Mouse (Mus musculus): ENCODE measurements at regions not wholly inside any gene's neighbourhood (a gene's known extent, or its start where the extent isn't known, plus 50 kb on each side); places are given as distances from the start of the nearest gene placed in this dataset.

GRCm38 (mm10) chr4:12662683-12663082 is 490.9 kb upstream of the Fam92a start:
- H3K27ac ChIP-seq (ENCODE audit: insufficient read depth, low read depth), result no peak overlapping the region
- H3K9ac ChIP-seq (ENCODE audit: insufficient read depth, low read depth), result no peak overlapping the region
- in situ Hi-C loops (cut with MboI; ENCODE audit: low pct_ligation_motif_present, low pct_unique_long_range_greater_than_20kb, low sequenced_read_pairs), result no loop called here
- no peaks in the 10 kb centered on the region for H3K9me3 ChIP-seq (replicated peaks; ENCODE audit: low read length)
- dilution Hi-C loops (cut with MboI; ENCODE audit: extremely low pct_ligation_motif_present, extremely low pct_unique_long_range_greater_than_20kb, low sequenced_read_pairs), result no loop called here
- H3K36me3 ChIP-seq (replicated peaks in 1 of 2; ENCODE audit: control insufficient read depth in 1 of 2, insufficient read depth in 1 of 2, low read length in 1 of 2), result no peaks in the 10 kb centered on the region
- no peaks in the 10 kb centered on the region for H3K79me2 ChIP-seq (replicated peaks; ENCODE audit: control insufficient read depth, extremely low read depth, insufficient read depth, poor library complexity, severe bottlenecking)
- H3K27me3 ChIP-seq (replicated peaks), result no peaks in the 10 kb centered on the region
- no peak for TF ChIP-seq CHD1 (IDR thresholded peaks at IDR 0.05; ENCODE audit: low read depth, low read length)
- no peak for TF ChIP-seq ZKSCAN1 (IDR thresholded peaks at IDR 0.05; ENCODE audit: borderline replicate concordance, low read depth, low read length)
- TF ChIP-seq RCOR1 (conservative IDR thresholded peaks at IDR 0.05; ENCODE audit: low read depth, low read length), result no peak
- no peak for TF ChIP-seq MXI1 (IDR thresholded peaks at IDR 0.05; ENCODE audit: low read depth, low read length)
- TF ChIP-seq ZC3H11A (IDR thresholded peaks at IDR 0.05; ENCODE audit: low read depth, low read length), result no peak
- no peak for TF ChIP-seq USF2 (conservative IDR thresholded peaks at IDR 0.05; ENCODE audit: low read depth, low read length)
- TF ChIP-seq ETS1 (conservative IDR thresholded peaks at IDR 0.05; ENCODE audit: low read depth, low read length), result no peak
- no peak overlapping the region for H3K4me3 ChIP-seq (replicated peaks in 1 of 3; ENCODE audit: low read depth in 2 of 3, low read length in 2 of 3, poor library complexity in 1 of 3)
- H3K4me1 ChIP-seq (ENCODE audit: control insufficient read depth in 1 of 2, insufficient read depth in 2 of 2), result peaks cover 2 to 8% of the 10 kb centered on the region in 2 experiments; a peak in 3 of 4 replicates
- H3K4me2 ChIP-seq (ENCODE audit: insufficient read depth, low read depth, poor library complexity, severe bottlenecking), result no peak overlapping the region
- no peak for DNase-seq (ENCODE audit: extremely low read depth)

- H3K9me3 ChIP-seq (replicated peaks; ENCODE audit: low read length), result no peaks in the 10 kb centered on the region
- no peaks in the 10 kb centered on the region for H3K79me2 ChIP-seq (replicated peaks; ENCODE audit: control insufficient read depth, extremely low read depth, insufficient read depth, poor library complexity, severe bottlenecking)
- no peaks in the 10 kb centered on the region for H3K36me3 ChIP-seq (replicated peaks in 1 of 2; ENCODE audit: control insufficient read depth in 1 of 2, insufficient read depth in 1 of 2, low read length in 1 of 2)
- in situ Hi-C loops (cut with MboI; ENCODE audit: low pct_ligation_motif_present, low pct_unique_long_range_greater_than_20kb, low sequenced_read_pairs), result no loop called here
- H3K27me3 ChIP-seq (replicated peaks), result no peaks in the 10 kb centered on the region
- no peak overlapping the region for H3K27ac ChIP-seq (ENCODE audit: insufficient read depth, low read depth)
- dilution Hi-C loops (cut with MboI; ENCODE audit: extremely low pct_ligation_motif_present, extremely low pct_unique_long_range_greater_than_20kb, low sequenced_read_pairs), result no loop called here
- H3K4me2 ChIP-seq (ENCODE audit: insufficient read depth, low read depth, poor library complexity, severe bottlenecking), result no peak overlapping the region
- no peak for DNase-seq (ENCODE audit: extremely low read depth)
- no peak for TF ChIP-seq TCF12 (IDR thresholded peaks at IDR 0.05; ENCODE audit: low read depth, low read length)
- no peak for TF ChIP-seq CTCF (conservative IDR thresholded peaks at IDR 0.05 in 1 of 2, IDR thresholded peaks at IDR 0.05 in 1 of 2; ENCODE audit: low read depth in 2 of 2, low read length in 2 of 2)
- no peak for TF ChIP-seq RCOR1 (conservative IDR thresholded peaks at IDR 0.05; ENCODE audit: low read depth, low read length)
- no peak for TF ChIP-seq MAZ (IDR thresholded peaks at IDR 0.05; ENCODE audit: low read depth, low read length)
- no peak for TF ChIP-seq ZMIZ1 (IDR thresholded peaks at IDR 0.05; ENCODE audit: low read depth, low read length)
- no peak for TF ChIP-seq MEF2A (IDR thresholded peaks at IDR 0.05; ENCODE audit: borderline replicate concordance, low read depth, low read length)
- TF ChIP-seq GABPA (IDR thresholded peaks at IDR 0.05; ENCODE audit: insufficient replicate concordance, low read depth, low read length), result no peak
- no peak for TF ChIP-seq USF2 (conservative IDR thresholded peaks at IDR 0.05; ENCODE audit: low read depth, low read length)
- TF ChIP-seq TBP (conservative IDR thresholded peaks at IDR 0.05; ENCODE audit: low read depth, low read length), result no peak
- TF ChIP-seq CHD1 (IDR thresholded peaks at IDR 0.05; ENCODE audit: low read depth, low read length), result no peak
- TF ChIP-seq MXI1 (IDR thresholded peaks at IDR 0.05; ENCODE audit: low read depth, low read length), result no peak
- TF ChIP-seq MYC (IDR thresholded peaks at IDR 0.05; ENCODE audit: low read depth, low read length), result no peak
- no peak for TF ChIP-seq UBTF (IDR thresholded peaks at IDR 0.05; ENCODE audit: low read depth, low read length)
- TF ChIP-seq SMC3 (IDR thresholded peaks at IDR 0.05; ENCODE audit: low read depth, low read length), result no peak
- TF ChIP-seq USF1 (IDR thresholded peaks at IDR 0.05; ENCODE audit: low read depth, low read length), result no peak
- no peak for TF ChIP-seq JUN (IDR thresholded peaks at IDR 0.05; ENCODE audit: insufficient read depth, low read depth, low read length)
- no peak for TF ChIP-seq ETS1 (conservative IDR thresholded peaks at IDR 0.05; ENCODE audit: low read depth, low read length)
- no peak overlapping the region for H3K9ac ChIP-seq (ENCODE audit: insufficient read depth, low read depth)
- H3K4me3 ChIP-seq (replicated peaks in 1 of 3; ENCODE audit: low read depth in 2 of 3, low read length in 2 of 3, poor library complexity in 1 of 3), result no peak overlapping the region
- peaks cover 5 to 39% of the 10 kb centered on the region in 2 experiments; a peak in 3 of 4 replicates for H3K4me1 ChIP-seq (ENCODE audit: control insufficient read depth in 1 of 2, insufficient read depth in 2 of 2)
These were observed 487.3 kb upstream of the Fam92a start for GRCm38 (mm10) chr4:12659084-12659483.
